Mouse (Mus musculus): ENCODE data around the gene Dpy30. TPM values are rescaled to one million over a fixed set of nuclear protein-coding genes. Genes with fewer than 3 reads are reported as not detected.
A peak's percentile ranks its signal among the peaks of the same experiment; 100 is the strongest.

Gene Dpy30
- total RNA-seq, 2 experiments from 2014 or later, result 231 to 255 TPM

GRCm38 (mm10) chr17:74295026-74295970 is 28.4 kb downstream of the Dpy30 start, which contains the start of gene Memo1:
Gene Memo1, minus strand, starts transcription at chr17:74295521.
- peak; percentile 57 for ATAC-seq (replicated peaks; ENCODE audit: poor library complexity, severe bottlenecking)

- ATAC-seq (replicated peaks; ENCODE audit: poor library complexity, severe bottlenecking), result peak; percentile 69
These were observed 29.2 kb downstream of the Dpy30 start for GRCm38 (mm10) chr17:74294426-74295025.

- ATAC-seq (replicated peaks; ENCODE audit: poor library complexity, severe bottlenecking), result no peak
These were observed 29.9 kb downstream of the Dpy30 start for GRCm38 (mm10) chr17:74293687-74294425.

GRCm38 (mm10) chr17:74291640-74292361 is 31.9 kb downstream of the Dpy30 start:
- no peak for ATAC-seq (replicated peaks; ENCODE audit: poor library complexity, severe bottlenecking)

- ATAC-seq (replicated peaks; ENCODE audit: poor library complexity, severe bottlenecking), result no peak
These were observed 32.9 kb downstream of the Dpy30 start for GRCm38 (mm10) chr17:74290869-74291268.

GRCm38 (mm10) chr17:74290198-74290597 is 33.5 kb downstream of the Dpy30 start:
- ATAC-seq (replicated peaks; ENCODE audit: poor library complexity, severe bottlenecking), result no peak

GRCm38 (mm10) chr17:74288626-74289025 is 35.1 kb downstream of the Dpy30 start:
- ATAC-seq (replicated peaks; ENCODE audit: poor library complexity, severe bottlenecking), result no peak

- no peak for ATAC-seq (replicated peaks; ENCODE audit: poor library complexity, severe bottlenecking)
These were observed 37.5 kb downstream of the Dpy30 start for GRCm38 (mm10) chr17:74286140-74286730.

- no peak for ATAC-seq (replicated peaks; ENCODE audit: poor library complexity, severe bottlenecking)
These were observed 38.0 kb downstream of the Dpy30 start for GRCm38 (mm10) chr17:74285730-74286129.

GRCm38 (mm10) chr17:74284397-74285115 is 39.2 kb downstream of the Dpy30 start:
- no peak for ATAC-seq (replicated peaks; ENCODE audit: poor library complexity, severe bottlenecking)

GRCm38 (mm10) chr17:74282024-74282423 is 41.7 kb downstream of the Dpy30 start:
- no peak for ATAC-seq (replicated peaks; ENCODE audit: poor library complexity, severe bottlenecking)

- no peak for ATAC-seq (replicated peaks; ENCODE audit: poor library complexity, severe bottlenecking)
These were observed 44.5 kb downstream of the Dpy30 start for GRCm38 (mm10) chr17:74278966-74279869.

GRCm38 (mm10) chr17:74274471-74274870 is 49.3 kb downstream of the Dpy30 start:
- ATAC-seq (replicated peaks; ENCODE audit: poor library complexity, severe bottlenecking), result no peak

GRCm38 (mm10) chr17:74272683-74273205 is 51.0 kb downstream of the Dpy30 start:
- ATAC-seq (replicated peaks; ENCODE audit: poor library complexity, severe bottlenecking), result no peak

- no peak for ATAC-seq (replicated peaks; ENCODE audit: poor library complexity, severe bottlenecking)
These were observed 52.0 kb downstream of the Dpy30 start for GRCm38 (mm10) chr17:74271541-74272268.

- no peak for ATAC-seq (replicated peaks; ENCODE audit: poor library complexity, severe bottlenecking)
These were observed 53.5 kb downstream of the Dpy30 start for GRCm38 (mm10) chr17:74270205-74270604.

All from granulocyte monocyte progenitor cell, adult 5-6 weeks (primary cell).